Mouse (Mus musculus) liver, embryonic 12.5 days (tissue): ENCODE data around the gene Ebf4. TPM values are rescaled to one million over a fixed set of nuclear protein-coding genes. Genes with fewer than 3 reads are reported as not detected.
"Not testable (repeated sequence)": the region's sequence is repeated elsewhere in the genome, so short reads cannot be mapped to it uniquely, and the experiment has no call there.

Experiments used
- ATAC-seq: fragments of 200-750 bp; cut with Nextera tagmentation; 2 replicates; pipeline ENCODE4 v1.8.0; 2017; ENCODE audit warnings: moderate number of reproducible peaks, mild to moderate bottlenecking, moderate library complexity
- H3K27ac ChIP-seq: fragments of 300-500 bp; sonication (generic); 2 replicates; pipeline ENCODE4 v1.5.1; 2016; ENCODE audit warnings: mild to moderate bottlenecking
- H3K27me3 ChIP-seq: fragments of 300-500 bp; sonication (generic); replicated peaks from 2 replicates; pipeline ENCODE4 v1.6.1; 2016; ENCODE audit warnings: mild to moderate bottlenecking, moderate library complexity
- H3K36me3 ChIP-seq: fragments of 300-500 bp; sonication (generic); 2 replicates; pipeline ENCODE4 v1.6.1; 2016; ENCODE audit warnings: mild to moderate bottlenecking, moderate library complexity
- H3K4me1 ChIP-seq: fragments of 300-500 bp; sonication (generic); 2 replicates; pipeline ENCODE4 v1.6.1; 2016
- H3K4me2 ChIP-seq: fragments of 300-500 bp; sonication (generic); 2 replicates; pipeline ENCODE4 v1.6.1; 2016; ENCODE audit warnings: mild to moderate bottlenecking, moderate library complexity
- H3K4me3 ChIP-seq: fragments of 300-500 bp; sonication (generic); 2 replicates; pipeline ENCODE4 v1.5.1; 2016; ENCODE audit warnings: mild to moderate bottlenecking, moderate library complexity
- H3K9ac ChIP-seq: fragments of 300-500 bp; sonication (generic); 2 replicates; pipeline ENCODE4 v1.6.1; 2016; ENCODE audit warnings: mild to moderate bottlenecking, moderate library complexity
- H3K9me3 ChIP-seq: fragments of 300-500 bp; sonication (generic); replicated peaks from 2 replicates; pipeline ENCODE4 v1.6.1; 2016; ENCODE audit warnings: mild to moderate bottlenecking, moderate library complexity
- WGBS: fragments of 180-500 bp; shearing (Covaris S2); methylation state at CpG from one replicate; pipeline ENCODE4 v1.1.7; 2016; ENCODE audit not compliant: insufficient replicate concordance; 5-methylcytosine and 5-hydroxymethylcytosine counted together
- polyA plus RNA-seq: library from polyadenylated mRNA; unstranded; fragments of >200 nt; fragmentation: Nextera tagmentation; extraction: Ambion mirVana; gene quantifications from 2 replicates; pipeline ENCODE4 v1.2.1, GENCODE M21; 2016

Ebf4 gene
- polyA plus RNA-seq, 1 experiment from 2014 or later = 0.41 TPM

DNA sequence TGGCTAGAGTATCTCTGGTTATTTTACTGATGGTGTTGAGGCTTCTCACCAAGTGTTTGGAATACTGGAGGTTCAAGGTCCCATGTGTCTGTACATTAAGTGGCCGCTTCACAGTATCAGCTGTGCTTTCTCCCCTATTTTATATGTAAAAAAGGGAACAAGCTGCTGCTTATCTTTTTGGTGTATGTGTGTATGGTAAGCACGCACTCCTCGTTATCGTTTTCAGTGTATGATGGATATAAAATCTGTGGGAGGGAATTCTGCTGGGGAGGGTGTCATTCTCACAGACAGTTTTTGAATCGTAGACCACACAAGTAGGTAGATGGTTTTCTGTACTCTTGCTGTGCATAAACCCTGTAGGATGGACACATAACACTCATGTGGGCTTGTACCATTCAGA is 62.6 kb downstream of the Ebf4 start:
- Histone ChIP-seq H3K4me3 (no peak overlapping the region), H3K9me3 (no peaks in the 10 kb centered on the region), H3K4me1 (no peaks in the 10 kb centered on the region), H3K27me3 (peaks cover 58% of the 10 kb centered on the region), H3K9ac (no peak overlapping the region), H3K4me2 (no peak overlapping the region), H3K27ac (no peak overlapping the region), H3K36me3 (no peaks in the 10 kb centered on the region)
- no peak for ATAC-seq
- 66% methylated on average over 5 of the region's 5 CpGs for WGBS

DNA sequence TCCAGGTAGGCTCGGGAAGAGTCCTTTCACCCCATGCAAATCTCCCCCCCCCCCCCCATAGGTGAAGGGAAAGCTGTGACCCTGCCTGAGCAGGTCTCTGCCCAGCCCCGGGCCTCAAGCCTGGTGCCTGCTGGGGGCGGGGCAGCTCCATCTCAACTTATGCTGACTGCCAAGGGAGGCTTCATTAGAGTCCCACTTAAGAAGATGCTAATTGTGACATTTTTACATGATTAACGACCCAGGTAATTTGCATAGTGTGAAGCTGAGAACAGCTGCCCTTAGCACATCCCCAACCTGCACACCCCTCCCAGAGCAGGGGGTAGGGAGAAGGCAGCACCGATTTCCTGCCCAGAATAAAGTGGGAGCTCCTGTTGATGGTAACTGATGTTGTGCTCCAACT is 63.9 kb downstream of the Ebf4 start:
- Histone ChIP-seq H3K9ac (no peak overlapping the region), H3K9me3 (no peaks in the 10 kb centered on the region), H3K27me3 (peaks cover 71% of the 10 kb centered on the region), H3K27ac (no peak overlapping the region), H3K4me3 (no peak overlapping the region), H3K36me3 (no peaks in the 10 kb centered on the region), H3K4me2 (no peak overlapping the region), H3K4me1 (no peaks in the 10 kb centered on the region)
- 12% methylated on average over 5 of the region's 5 CpGs for WGBS
- no peak for ATAC-seq

DNA sequence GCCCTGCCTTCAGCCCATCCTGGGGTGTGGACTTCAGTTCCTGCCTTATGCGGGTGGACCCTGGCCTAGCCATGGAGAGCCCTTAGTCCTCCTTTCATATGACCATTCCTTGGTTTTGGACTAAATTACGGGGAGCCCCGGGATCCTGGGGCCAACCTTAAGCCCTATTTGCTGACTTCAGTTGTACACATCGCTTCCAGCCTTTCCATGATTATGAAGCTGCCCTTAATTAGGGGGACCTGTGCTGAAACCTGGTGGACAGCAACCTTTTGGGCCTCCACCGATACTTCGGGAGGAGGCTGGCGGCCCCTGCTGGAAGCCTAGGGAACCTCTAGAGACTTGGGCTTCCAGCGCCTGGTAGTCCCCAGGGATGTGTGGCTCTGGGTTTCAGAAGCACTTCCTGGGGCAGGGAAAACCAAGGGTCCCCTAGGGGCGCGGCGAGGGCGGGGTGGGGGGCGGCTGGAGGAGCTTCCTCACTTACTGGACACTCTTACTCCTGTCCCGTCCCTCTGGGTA is 67.6 kb downstream of the Ebf4 start:
- no peaks in the 10 kb centered on the region for H3K9me3 ChIP-seq
- no peak overlapping the region for H3K4me2 ChIP-seq
- peaks cover 96% of the 10 kb centered on the region for H3K27me3 ChIP-seq
- no peak overlapping the region for H3K4me3 ChIP-seq
- peaks cover 8% of the 10 kb centered on the region; the same call in 1 of the 2 replicates for H3K4me1 ChIP-seq
- H3K36me3 ChIP-seq = no peaks in the 10 kb centered on the region
- ATAC-seq = no peak
- 4% methylated on average over 14 of the region's 14 CpGs for WGBS
- H3K9ac ChIP-seq = no peak overlapping the region
- no peak overlapping the region for H3K27ac ChIP-seq

DNA sequence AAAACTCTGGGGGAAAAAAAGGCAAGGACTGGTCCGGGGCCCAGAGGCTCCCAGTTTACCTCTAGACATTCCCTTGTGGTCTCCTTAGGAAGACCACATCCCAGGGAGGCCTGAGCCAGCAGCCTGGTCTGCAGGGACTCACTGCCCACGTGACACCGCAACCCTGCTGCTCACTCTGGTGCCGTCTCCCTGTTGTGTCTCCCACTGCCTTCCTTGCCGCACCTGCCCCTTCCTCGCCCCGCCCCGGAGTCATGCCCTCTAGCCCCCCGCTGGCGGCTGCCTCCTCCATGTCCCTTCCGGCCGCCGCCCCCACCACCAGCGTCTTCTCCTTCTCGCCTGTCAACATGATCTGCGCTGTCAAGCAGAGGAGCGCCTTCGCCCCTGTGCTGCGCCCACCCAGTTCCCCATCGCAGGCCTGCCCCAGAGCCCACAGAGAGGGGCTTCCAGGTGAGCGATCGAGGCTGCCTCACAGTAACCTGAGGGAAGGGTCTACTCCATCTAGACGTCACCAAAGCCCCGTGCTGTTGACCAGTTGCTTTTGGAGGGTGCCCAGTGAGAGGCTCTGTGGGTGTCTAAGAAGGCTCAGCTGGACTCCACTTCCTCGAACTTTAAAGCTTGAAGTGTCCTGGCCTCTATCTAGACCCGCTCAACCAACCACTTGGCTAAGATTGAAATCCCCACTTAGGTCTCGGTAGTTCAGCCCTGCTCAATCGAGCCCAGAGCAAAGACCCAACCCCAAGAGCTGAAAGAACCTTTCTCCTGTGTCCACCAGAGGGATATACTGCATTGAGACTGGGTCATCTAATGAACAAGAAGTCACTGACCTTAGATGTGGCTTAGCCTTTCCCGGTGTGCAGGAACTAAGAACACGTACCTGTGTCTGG is 70.5 kb downstream of the Ebf4 start:
- WGBS = 5% methylated on average over 30 of the region's 30 CpGs
- peak; percentile 30; the same call in 1 of the 2 replicates for ATAC-seq
- H3K36me3 ChIP-seq = no peaks in the 10 kb centered on the region
- H3K27me3 ChIP-seq = peaks cover 71% of the 10 kb centered on the region
- 0 out of 2 replicates have a peak overlapping the region, but pooled peaks have one; percentile 37 for H3K9ac ChIP-seq
- no peak overlapping the region for H3K27ac ChIP-seq
- peak overlapping the region; percentile 36 for H3K4me3 ChIP-seq
- H3K4me2 ChIP-seq = peak overlapping the region; percentile 60
- H3K4me1 ChIP-seq = peaks cover 8% of the 10 kb centered on the region; the same call in 1 of the 2 replicates
- H3K9me3 ChIP-seq = no peaks in the 10 kb centered on the region

DNA sequence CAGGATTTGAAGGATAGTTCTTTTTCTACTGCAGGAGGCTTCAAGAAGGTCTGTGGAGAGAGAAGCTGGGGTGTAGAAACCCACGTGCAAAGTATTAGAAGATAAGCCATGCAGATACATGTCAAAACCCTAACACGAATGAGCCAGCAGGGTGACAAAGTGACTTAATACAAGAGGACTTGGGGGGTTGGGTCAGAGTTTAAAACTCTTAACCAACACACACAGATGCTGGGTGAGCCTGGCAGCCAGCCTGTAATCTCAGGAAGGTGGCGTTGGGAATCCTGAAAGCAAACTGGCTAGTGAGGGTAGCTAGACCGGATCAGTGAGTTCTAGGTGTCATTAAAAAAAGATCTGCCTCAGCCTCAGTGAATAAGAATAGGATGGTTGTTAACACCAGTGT is 72.4 kb downstream of the Ebf4 start:
- Histone ChIP-seq H3K27ac (no peak overlapping the region), H3K4me3 (no peak overlapping the region), H3K9me3 (no peaks in the 10 kb centered on the region), H3K36me3 (no peaks in the 10 kb centered on the region), H3K4me2 (no peak overlapping the region), H3K27me3 (peaks cover 52% of the 10 kb centered on the region), H3K9ac (no peak overlapping the region), H3K4me1 (peaks cover 23% of the 10 kb centered on the region)
- 49% methylated on average over 4 of the region's 4 CpGs for WGBS
- no peak for ATAC-seq

DNA sequence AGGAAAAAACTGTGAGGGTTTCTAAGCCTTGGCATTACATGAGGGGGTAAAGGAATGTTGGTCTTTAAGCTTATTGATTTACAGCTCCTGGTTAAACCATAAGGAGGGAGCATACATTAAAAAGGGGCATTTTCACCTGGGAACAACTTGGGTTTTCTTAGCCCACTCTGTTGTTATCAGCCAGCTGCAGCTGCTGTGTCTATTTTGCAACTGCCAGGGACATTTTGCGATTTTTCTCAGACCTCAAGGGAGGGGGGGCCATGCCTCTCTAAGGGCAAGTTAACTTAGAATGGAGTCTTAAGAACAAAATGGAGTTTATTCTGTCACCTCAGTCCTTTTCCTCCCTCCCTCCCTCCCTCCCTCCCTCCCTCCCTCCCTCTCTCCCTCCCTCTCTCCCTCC is 78.1 kb downstream of the Ebf4 start:
- not testable (repeated sequence) for H3K36me3 ChIP-seq, H3K4me3 ChIP-seq, H3K27ac ChIP-seq, H3K9me3 ChIP-seq, H3K9ac ChIP-seq
- Histone ChIP-seq H3K4me2 (peak overlapping the region; percentile 12; the same call in 1 of the 2 replicates), H3K4me1 (peaks cover 29% of the 10 kb centered on the region), H3K27me3 (peaks cover 22% of the 10 kb centered on the region)
- WGBS = 4% methylated on average over 1 of the region's 1 CpGs
- peak; percentile 49; the same call in 1 of the 2 replicates for ATAC-seq

DNA sequence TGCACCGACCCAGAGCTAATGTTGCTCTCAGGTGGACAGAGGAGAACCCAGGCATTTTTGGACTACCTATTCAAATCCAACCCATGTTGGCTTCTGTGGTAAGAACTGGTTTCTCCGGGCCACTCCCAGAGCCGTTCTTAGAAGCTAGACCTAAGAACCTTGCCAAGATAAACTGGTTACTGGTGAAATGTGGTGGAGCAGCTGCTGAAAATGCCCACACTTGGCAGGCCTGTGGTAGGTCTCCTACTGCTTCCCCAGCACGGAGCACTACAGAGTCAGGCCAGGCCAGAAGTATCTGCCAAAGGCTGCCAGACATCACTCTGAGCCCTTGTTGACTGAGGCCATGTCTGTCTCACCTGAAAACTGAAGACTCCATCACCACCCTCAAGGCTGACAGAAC is 80.0 kb downstream of the Ebf4 start:
- WGBS = 63% methylated on average over 4 of the region's 4 CpGs
- peaks cover 29% of the 10 kb centered on the region for H3K4me1 ChIP-seq
- ATAC-seq = no peak

DNA sequence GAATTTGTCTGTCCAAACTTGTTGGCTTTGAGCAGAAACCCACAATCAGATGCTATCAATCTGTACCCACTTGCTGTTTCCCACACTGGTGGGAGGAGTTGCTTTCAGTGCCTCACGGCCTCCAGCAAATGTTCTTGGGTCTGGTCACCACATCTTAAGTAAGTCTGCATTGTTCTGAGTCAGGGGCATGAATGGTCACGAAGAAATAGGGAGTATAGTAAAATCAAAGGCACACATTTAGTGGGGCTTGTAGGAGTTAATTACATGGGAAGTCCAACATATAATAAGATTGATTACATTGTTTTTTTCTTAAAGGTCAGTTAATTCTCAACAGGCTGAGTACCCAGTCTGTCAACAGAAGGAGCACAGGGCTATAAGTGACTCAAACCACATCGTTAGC is 88.2 kb downstream of the Ebf4 start:
- Histone ChIP-seq H3K4me2 (no peak overlapping the region), H3K9ac (no peak overlapping the region), H3K27ac (no peak overlapping the region), H3K4me3 (no peak overlapping the region), H3K27me3 (peaks cover 18% of the 10 kb centered on the region), H3K9me3 (no peaks in the 10 kb centered on the region), H3K36me3 (no peaks in the 10 kb centered on the region), H3K4me1 (no peaks in the 10 kb centered on the region)
- no peak for ATAC-seq
- 51% methylated on average over 3 of the region's 3 CpGs for WGBS

More for the DNA sequence above, 80.0 kb downstream of the Ebf4 start:
- Histone ChIP-seq H3K36me3 (no peaks in the 10 kb centered on the region), H3K27me3 (peaks cover 19% of the 10 kb centered on the region), H3K4me2 (no peak overlapping the region), H3K27ac (no peak overlapping the region), H3K9me3 (no peaks in the 10 kb centered on the region), H3K9ac (no peak overlapping the region), H3K4me3 (no peak overlapping the region)

DNA sequence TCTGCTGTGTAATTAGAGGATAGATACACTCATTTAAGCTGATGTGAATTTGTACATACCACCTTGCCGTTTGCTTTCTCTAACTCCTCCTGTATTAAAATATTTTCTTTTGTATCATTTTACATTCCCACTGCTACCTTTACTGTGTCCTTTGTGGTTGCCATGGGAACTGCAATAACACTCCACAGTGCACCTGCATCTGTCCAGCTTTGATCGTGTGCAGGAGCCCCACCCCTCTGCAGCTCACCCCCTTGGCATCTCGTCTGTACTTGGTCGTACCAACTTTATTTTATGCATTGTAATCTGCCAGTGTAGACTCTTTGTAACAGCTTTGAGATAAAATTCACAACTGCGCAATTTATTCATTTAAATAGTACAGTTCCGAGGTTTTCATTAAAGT is 88.9 kb downstream of the Ebf4 start:
- peaks cover 18% of the 10 kb centered on the region for H3K27me3 ChIP-seq
- no peak overlapping the region for H3K9ac ChIP-seq
- no peaks in the 10 kb centered on the region for H3K4me1 ChIP-seq
- no peak overlapping the region for H3K27ac ChIP-seq
- no peak overlapping the region for H3K4me3 ChIP-seq
- ATAC-seq = no peak
- WGBS = 68% methylated on average over 6 of the region's 6 CpGs
- no peaks in the 10 kb centered on the region for H3K9me3 ChIP-seq
- H3K36me3 ChIP-seq = no peaks in the 10 kb centered on the region
- H3K4me2 ChIP-seq = no peak overlapping the region

DNA sequence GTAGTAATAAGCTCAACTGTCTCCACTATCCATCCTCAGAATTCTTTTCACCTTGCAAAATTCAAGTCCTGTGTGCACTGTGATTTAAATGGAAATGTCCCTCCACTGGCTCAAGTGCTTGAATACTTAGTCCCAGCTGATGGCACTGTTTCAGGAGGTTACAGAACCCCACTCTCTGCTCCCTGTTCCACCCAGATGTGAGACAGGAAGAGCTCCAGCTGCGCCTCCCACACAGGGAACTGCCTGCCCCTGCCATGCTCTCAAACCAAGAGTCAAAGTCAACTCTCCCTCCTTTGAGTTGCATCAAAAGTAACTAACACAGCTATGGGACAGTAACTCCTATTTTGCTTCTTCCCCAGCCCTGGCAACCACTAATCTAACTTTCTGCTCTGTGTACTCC is 91.2 kb downstream of the Ebf4 start:
- H3K9me3 ChIP-seq = no peaks in the 10 kb centered on the region
- ATAC-seq = no peak
- 48% methylated on average over 1 of the region's 1 CpGs for WGBS
- no peak overlapping the region for H3K4me2 ChIP-seq
- no peak overlapping the region for H3K4me3 ChIP-seq
- H3K36me3 ChIP-seq = no peaks in the 10 kb centered on the region
- no peaks in the 10 kb centered on the region for H3K4me1 ChIP-seq
- H3K27ac ChIP-seq = no peak overlapping the region
- H3K27me3 ChIP-seq = peaks cover 20% of the 10 kb centered on the region
- no peak overlapping the region for H3K9ac ChIP-seq

DNA sequence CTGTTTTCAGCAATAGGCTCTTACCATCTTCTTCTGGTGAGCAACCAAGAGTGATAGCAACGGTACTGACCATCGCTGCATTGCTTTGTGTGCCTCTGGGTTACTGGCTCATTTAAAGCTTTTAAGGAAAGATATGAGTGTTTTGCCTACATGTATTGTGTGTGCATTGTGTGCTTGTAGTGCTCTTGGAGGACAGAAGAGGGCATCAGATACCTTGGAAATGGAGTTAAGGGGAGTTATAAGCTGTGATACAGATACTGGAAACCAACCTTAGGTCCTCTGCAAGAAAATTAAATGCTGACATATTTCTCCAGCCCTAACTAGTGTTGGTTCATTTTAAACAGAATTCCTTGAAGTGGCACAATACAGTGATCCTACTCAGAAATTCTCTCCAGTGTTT is 93.8 kb downstream of the Ebf4 start:
- no peaks in the 10 kb centered on the region for H3K4me1 ChIP-seq
- peaks cover 16% of the 10 kb centered on the region for H3K27me3 ChIP-seq
- H3K36me3 ChIP-seq = no peaks in the 10 kb centered on the region
- 69% methylated on average over 2 of the region's 2 CpGs for WGBS
- H3K9me3 ChIP-seq = no peaks in the 10 kb centered on the region
- no peak overlapping the region for H3K4me2 ChIP-seq
- no peak overlapping the region for H3K9ac ChIP-seq
- H3K27ac ChIP-seq = no peak overlapping the region
- no peak overlapping the region for H3K4me3 ChIP-seq
- ATAC-seq = no peak

DNA sequence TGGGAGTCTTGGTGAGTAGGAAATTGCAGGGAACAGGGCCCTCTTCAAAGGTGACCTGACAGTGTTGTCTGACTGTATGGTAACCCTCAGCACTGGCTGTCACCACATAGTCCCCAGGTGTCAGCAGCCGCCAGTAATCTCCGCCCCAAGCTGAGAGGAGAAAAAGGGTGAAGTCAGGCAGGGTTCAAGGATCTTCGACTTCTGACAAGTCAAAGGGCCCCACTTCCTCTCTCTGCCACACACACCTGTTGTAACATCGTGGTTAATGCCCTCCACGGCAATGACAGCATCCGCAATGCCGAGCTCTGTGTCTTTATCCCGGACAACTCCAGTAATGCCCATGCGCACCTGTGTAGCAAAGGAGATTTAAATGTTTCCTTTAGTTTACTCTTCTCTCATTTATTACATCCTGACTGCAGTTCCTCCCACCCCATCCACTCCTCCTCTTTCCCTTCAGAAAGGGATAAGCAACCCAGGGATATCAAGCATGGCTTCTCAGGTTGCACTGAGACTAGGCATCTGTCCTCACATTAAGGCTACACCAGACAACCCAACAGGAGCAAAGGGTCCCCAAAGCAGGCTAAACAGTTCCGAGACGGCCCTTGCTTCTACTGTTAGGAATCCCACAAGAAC is 96.1 kb downstream of the Ebf4 start:
- Histone ChIP-seq H3K9me3 (no peaks in the 10 kb centered on the region), H3K4me3 (no peak overlapping the region), H3K4me1 (no peaks in the 10 kb centered on the region), H3K27ac (no peak overlapping the region), H3K27me3 (peaks cover 19% of the 10 kb centered on the region), H3K36me3 (no peaks in the 10 kb centered on the region), H3K9ac (no peak overlapping the region), H3K4me2 (no peak overlapping the region)
- ATAC-seq = no peak
- WGBS = 71% methylated on average over 11 of the region's 11 CpGs
